Mouse (Mus musculus) T-helper 1 cell (primary cell): ENCODE measurements around the gene Zfp60.
"Not testable (repeated sequence)": the region's sequence is repeated elsewhere in the genome, so short reads cannot be mapped to it uniquely, and the experiment has no call there.

ENCODE experiments used
- in situ Hi-C: fragments of 300-600 bp; cut with MboI, MseI; formaldehyde crosslinking; loops from one replicate; pipeline ENCODE4 v1.15.1; 2025; ENCODE audit warnings: high pct_unique_total_duplicates

Zfp60 gene

GRCm38 (mm10) chr7:27789306-27789705 lies 58.1 kb downstream of the Zfp60 start:
- in situ Hi-C loops: no loop called here

- in situ Hi-C loops: not testable (repeated sequence)
Measured at GRCm38 (mm10) chr7:27793865-27794264, 62.7 kb downstream of the Zfp60 start.

- in situ Hi-C loops: no loop called here
Measured at GRCm38 (mm10) chr7:27794566-27794965, 63.4 kb downstream of the Zfp60 start.

GRCm38 (mm10) chr7:27797906-27798811 lies 67.0 kb downstream of the Zfp60 start:
- in situ Hi-C loops: no loop called here

- in situ Hi-C loops: no loop called here
Measured at GRCm38 (mm10) chr7:27801137-27801536, 69.9 kb downstream of the Zfp60 start.

GRCm38 (mm10) chr7:27802986-27803385 lies 71.8 kb downstream of the Zfp60 start:
- in situ Hi-C loops: no loop called here
